8 mouse cellular contexts compared by ENCODE assay signal in genomic region chr6:119107140-119107855, GRCm38 (mm10).
A peak's percentile ranks its signal among the peaks of the same experiment; 100 is the strongest.
DNase-seq lines count a peak whose midpoint lies in the region; ATAC-seq lines count a peak whose summit lies in the region.

No protein-coding gene starts in this region.

- peak overlapping the region; percentile 67 for H3K4me3 ChIP-seq in forebrain, embryonic 14.5 days (ENCODE audit: low read depth, low read length)
- peak overlapping the region; percentile 77 for H3K4me3 ChIP-seq in hindbrain, embryonic 13.5 days
- peak overlapping the region; percentile 72 for H3K4me3 ChIP-seq in limb, embryonic 13.5 days
- H3K4me3 ChIP-seq in midbrain, embryonic 15.5 days: peak overlapping the region; percentile 79

- 0 out of 2 replicates have a peak, but pooled peaks cover 9% of the 10 kb centered on the region for H3K27me3 ChIP-seq in forebrain, embryonic 14.5 days (replicated peaks; ENCODE audit: control insufficient read depth, insufficient read depth, low read length)
- H3K27me3 ChIP-seq in hindbrain, embryonic 13.5 days: peaks cover 23% of the 10 kb centered on the region
- peaks cover 14% of the 10 kb centered on the region for H3K27me3 ChIP-seq in limb, embryonic 13.5 days
- H3K27me3 ChIP-seq in midbrain, embryonic 15.5 days (replicated peaks): 0 out of 2 replicates have a peak, but pooled peaks cover 5% of the 10 kb centered on the region

- peak; percentile 38 to 66 for DNase-seq in frontal cortex, postnatal 10 days (ENCODE audit: low spot score in 2 of 2)
- DNase-seq in cerebellum, adult 11 months: peak; percentile 64
- DNase-seq in forebrain, embryonic 14.5 days (ENCODE audit: low spot score): peak; percentile 64
- peak; percentile 42 to 76 for DNase-seq in urinary bladder, postnatal 4 days (ENCODE audit: low spot score in 2 of 2)

- H3K4me1 ChIP-seq in forebrain, embryonic 14.5 days (ENCODE audit: control insufficient read depth, insufficient read depth, low read length): peaks cover 7% of the 10 kb centered on the region; the same call in 1 of the 2 replicates
- H3K4me1 ChIP-seq in hindbrain, embryonic 13.5 days (replicated peaks): peaks cover 50% of the 10 kb centered on the region
- peaks cover 50% of the 10 kb centered on the region for H3K4me1 ChIP-seq in limb, embryonic 13.5 days
- peaks cover 54% of the 10 kb centered on the region for H3K4me1 ChIP-seq in midbrain, embryonic 15.5 days

- no peaks in the 10 kb centered on the region for H3K36me3 ChIP-seq in forebrain, embryonic 14.5 days (ENCODE audit: control insufficient read depth, insufficient read depth, low read length)
- H3K36me3 ChIP-seq in hindbrain, embryonic 13.5 days: no peaks in the 10 kb centered on the region
- no peaks in the 10 kb centered on the region for H3K36me3 ChIP-seq in limb, embryonic 13.5 days
- H3K36me3 ChIP-seq in midbrain, embryonic 15.5 days (replicated peaks): no peaks in the 10 kb centered on the region

- peak overlapping the region; percentile 82 for H3K9ac ChIP-seq in forebrain, embryonic 14.5 days (ENCODE audit: low read length)
- peak overlapping the region; percentile 91 for H3K9ac ChIP-seq in hindbrain, embryonic 13.5 days
- peak overlapping the region; percentile 84 for H3K9ac ChIP-seq in limb, embryonic 13.5 days
- H3K9ac ChIP-seq in midbrain, embryonic 15.5 days: peak overlapping the region; percentile 90

- H3K4me2 ChIP-seq in forebrain, embryonic 14.5 days (ENCODE audit: low read length): peak overlapping the region; percentile 86
- H3K4me2 ChIP-seq in hindbrain, embryonic 13.5 days: peak overlapping the region; percentile 82
- peak overlapping the region; percentile 91 for H3K4me2 ChIP-seq in limb, embryonic 13.5 days (replicated peaks)
- peak overlapping the region; percentile 83 for H3K4me2 ChIP-seq in midbrain, embryonic 15.5 days

- ATAC-seq in frontal cortex, adult (ENCODE audit: low TSS enrichment): no peak
- ATAC-seq in forebrain, embryonic 14.5 days: peak; percentile 33
- peak; percentile 29 for ATAC-seq in hindbrain, embryonic 13.5 days (ENCODE audit: low FRiP score)
- peak; percentile 33 for ATAC-seq in limb, embryonic 13.5 days (ENCODE audit: low FRiP score, low read depth)
- ATAC-seq in midbrain, embryonic 15.5 days (replicated peaks): peak; percentile 13

- H3K27ac ChIP-seq in forebrain, embryonic 14.5 days (ENCODE audit: low read depth, low read length): peak overlapping the region; percentile 89
- H3K27ac ChIP-seq in hindbrain, embryonic 13.5 days: peak overlapping the region; percentile 96
- peak overlapping the region; percentile 92 for H3K27ac ChIP-seq in limb, embryonic 13.5 days
- H3K27ac ChIP-seq in midbrain, embryonic 15.5 days: peak overlapping the region; percentile 96

- under 1% methylated on average over 55 of the region's 69 CpGs for WGBS in forebrain, embryonic 14.5 days
- WGBS in hindbrain, embryonic 13.5 days: under 1% methylated on average over 69 of the region's 69 CpGs
- under 1% methylated on average over 64 of the region's 69 CpGs for WGBS in limb, embryonic 13.5 days
- WGBS in midbrain, embryonic 15.5 days: under 1% methylated on average over 69 of the region's 69 CpGs

- H3K9me3 ChIP-seq in forebrain, embryonic 14.5 days (replicated peaks; ENCODE audit: control insufficient read depth, low read length): no peaks in the 10 kb centered on the region
- H3K9me3 ChIP-seq in hindbrain, embryonic 13.5 days: no peaks in the 10 kb centered on the region
- H3K9me3 ChIP-seq in limb, embryonic 13.5 days: no peaks in the 10 kb centered on the region
- H3K9me3 ChIP-seq in midbrain, embryonic 15.5 days: no peaks in the 10 kb centered on the region
